Mouse (Mus musculus): ENCODE measurements at regions not wholly inside any gene's neighbourhood (a gene's known extent, or its start where the extent isn't known, plus 50 kb on each side); places are given as distances from the start of the nearest gene placed in this dataset.

GRCm38 (mm10) chr2:148507523-148507922, 64.2 kb upstream of the Cd93 start:
- Histone ChIP-seq H3K4me3 (ENCODE audit: low read depth, low read length) (no peak overlapping the region), H3K9ac (ENCODE audit: low read length) (no peak overlapping the region), H3K4me1 (ENCODE audit: control insufficient read depth, insufficient read depth, low read length) (no peaks in the 10 kb centered on the region), H3K4me2 (ENCODE audit: low read depth, severe bottlenecking) (no peak overlapping the region), H3K27me3 (ENCODE audit: control insufficient read depth, insufficient read depth, low read length) (no peaks in the 10 kb centered on the region), H3K9me3 (ENCODE audit: control insufficient read depth, low read length) (no peaks in the 10 kb centered on the region), H3K27ac (replicated peaks; ENCODE audit: low read depth, low read length) (no peak overlapping the region), H3K36me3 (ENCODE audit: control insufficient read depth, insufficient read depth, low read length) (no peaks in the 10 kb centered on the region)
- DNase-seq (ENCODE audit: low spot score), result no peak
- no peak for ATAC-seq (ENCODE audit: insufficient number of reproducible peaks, low FRiP score, low TSS enrichment, low read depth)

GRCm38 (mm10) chr2:148506966-148507365, 63.6 kb upstream of the Cd93 start:
- no peak overlapping the region for H3K4me3 ChIP-seq (ENCODE audit: low read depth, low read length)
- H3K27me3 ChIP-seq (ENCODE audit: control insufficient read depth, insufficient read depth, low read length), result no peaks in the 10 kb centered on the region
- H3K4me2 ChIP-seq (ENCODE audit: low read depth, severe bottlenecking), result no peak overlapping the region
- no peak overlapping the region for H3K9ac ChIP-seq (ENCODE audit: low read length)
- H3K4me1 ChIP-seq (ENCODE audit: control insufficient read depth, insufficient read depth, low read length), result no peaks in the 10 kb centered on the region
- ATAC-seq (ENCODE audit: insufficient number of reproducible peaks, low FRiP score, low TSS enrichment, low read depth) (no peak), DNase-seq (ENCODE audit: low spot score) (no peak)
- WGBS, result 77% methylated on average over 3 of the region's 3 CpGs
- H3K9me3 ChIP-seq (ENCODE audit: control insufficient read depth, low read length), result no peaks in the 10 kb centered on the region
- no peak overlapping the region for H3K27ac ChIP-seq (replicated peaks; ENCODE audit: low read depth, low read length)
- H3K36me3 ChIP-seq (ENCODE audit: control insufficient read depth, insufficient read depth, low read length), result no peaks in the 10 kb centered on the region

- Histone ChIP-seq H3K4me2 (ENCODE audit: low read depth, severe bottlenecking) (no peak overlapping the region), H3K4me3 (ENCODE audit: low read depth, low read length) (no peak overlapping the region), H3K4me1 (ENCODE audit: control insufficient read depth, insufficient read depth, low read length) (no peaks in the 10 kb centered on the region), H3K9me3 (ENCODE audit: control insufficient read depth, low read length) (no peaks in the 10 kb centered on the region), H3K27me3 (ENCODE audit: control insufficient read depth, insufficient read depth, low read length) (no peaks in the 10 kb centered on the region), H3K27ac (replicated peaks; ENCODE audit: low read depth, low read length) (no peak overlapping the region), H3K9ac (ENCODE audit: low read length) (no peak overlapping the region; the same call in 1 of the 2 replicates), H3K36me3 (ENCODE audit: control insufficient read depth, insufficient read depth, low read length) (no peaks in the 10 kb centered on the region)
- WGBS, result 81% methylated on average over 3 of the region's 3 CpGs
- ATAC-seq (ENCODE audit: insufficient number of reproducible peaks, low FRiP score, low TSS enrichment, low read depth) (no peak), DNase-seq (ENCODE audit: low spot score) (no peak)
These were observed 62.3 kb upstream of the Cd93 start for GRCm38 (mm10) chr2:148505651-148506050.

GRCm38 (mm10) chr2:148503143-148503854, 59.9 kb upstream of the Cd93 start:
- Histone ChIP-seq H3K4me2 (ENCODE audit: low read depth, severe bottlenecking) (no peak overlapping the region), H3K9me3 (ENCODE audit: control insufficient read depth, low read length) (no peaks in the 10 kb centered on the region), H3K9ac (ENCODE audit: low read length) (no peak overlapping the region), H3K27ac (replicated peaks; ENCODE audit: low read depth, low read length) (no peak overlapping the region), H3K4me3 (ENCODE audit: low read depth, low read length) (no peak overlapping the region), H3K36me3 (ENCODE audit: control insufficient read depth, insufficient read depth, low read length) (no peaks in the 10 kb centered on the region), H3K4me1 (ENCODE audit: control insufficient read depth, insufficient read depth, low read length) (no peaks in the 10 kb centered on the region), H3K27me3 (ENCODE audit: control insufficient read depth, insufficient read depth, low read length) (no peaks in the 10 kb centered on the region)
- ATAC-seq (ENCODE audit: insufficient number of reproducible peaks, low FRiP score, low TSS enrichment, low read depth) (no peak), DNase-seq (ENCODE audit: low spot score) (no peak)
- 87% methylated on average over 2 of the region's 2 CpGs for WGBS

- DNase-seq (ENCODE audit: low spot score) (no peak), ATAC-seq (ENCODE audit: insufficient number of reproducible peaks, low FRiP score, low TSS enrichment, low read depth) (no peak)
- 78% methylated on average over 2 of the region's 2 CpGs for WGBS
These were observed 59.0 kb upstream of the Cd93 start for GRCm38 (mm10) chr2:148502321-148502720.

GRCm38 (mm10) chr2:148500235-148500936, 57.0 kb upstream of the Cd93 start:
- ATAC-seq (ENCODE audit: insufficient number of reproducible peaks, low FRiP score, low TSS enrichment, low read depth), result no peak
- Histone ChIP-seq H3K4me1 (ENCODE audit: control insufficient read depth, insufficient read depth, low read length) (no peaks in the 10 kb centered on the region), H3K4me2 (ENCODE audit: low read depth, severe bottlenecking) (no peak overlapping the region), H3K9ac (ENCODE audit: low read length) (no peak overlapping the region), H3K9me3 (ENCODE audit: control insufficient read depth, low read length) (no peaks in the 10 kb centered on the region), H3K27me3 (ENCODE audit: control insufficient read depth, insufficient read depth, low read length) (no peaks in the 10 kb centered on the region), H3K4me3 (ENCODE audit: low read depth, low read length) (no peak overlapping the region), H3K27ac (replicated peaks; ENCODE audit: low read depth, low read length) (no peak overlapping the region), H3K36me3 (ENCODE audit: control insufficient read depth, insufficient read depth, low read length) (no peaks in the 10 kb centered on the region)
- 90% methylated on average over 6 of the region's 6 CpGs for WGBS
- no peak for DNase-seq (ENCODE audit: low spot score)

More at GRCm38 (mm10) chr2:148502321-148502720, 59.0 kb upstream of the Cd93 start:
- Histone ChIP-seq H3K4me1 (ENCODE audit: control insufficient read depth, insufficient read depth, low read length) (no peaks in the 10 kb centered on the region), H3K27me3 (ENCODE audit: control insufficient read depth, insufficient read depth, low read length) (no peaks in the 10 kb centered on the region), H3K27ac (replicated peaks; ENCODE audit: low read depth, low read length) (no peak overlapping the region), H3K9me3 (ENCODE audit: control insufficient read depth, low read length) (no peaks in the 10 kb centered on the region), H3K9ac (ENCODE audit: low read length) (no peak overlapping the region), H3K36me3 (ENCODE audit: control insufficient read depth, insufficient read depth, low read length) (no peaks in the 10 kb centered on the region), H3K4me2 (ENCODE audit: low read depth, severe bottlenecking) (no peak overlapping the region), H3K4me3 (ENCODE audit: low read depth, low read length) (no peak overlapping the region)

- H3K36me3 ChIP-seq (ENCODE audit: control insufficient read depth, insufficient read depth, low read length), result no peaks in the 10 kb centered on the region
- DNase-seq (ENCODE audit: low spot score), result no peak
- WGBS, result 77% methylated on average over 12 of the region's 12 CpGs
- no peak overlapping the region for H3K4me2 ChIP-seq (ENCODE audit: low read depth, severe bottlenecking)
- no peaks in the 10 kb centered on the region for H3K4me1 ChIP-seq (ENCODE audit: control insufficient read depth, insufficient read depth, low read length)
- H3K9me3 ChIP-seq (ENCODE audit: control insufficient read depth, low read length), result no peaks in the 10 kb centered on the region
- H3K9ac ChIP-seq (ENCODE audit: low read length), result no peak overlapping the region
- H3K27ac ChIP-seq (replicated peaks; ENCODE audit: low read depth, low read length), result no peak overlapping the region
- H3K27me3 ChIP-seq (ENCODE audit: control insufficient read depth, insufficient read depth, low read length), result no peaks in the 10 kb centered on the region
- ATAC-seq (ENCODE audit: insufficient number of reproducible peaks, low FRiP score, low TSS enrichment, low read depth), result no peak
- H3K4me3 ChIP-seq (ENCODE audit: low read depth, low read length), result no peak overlapping the region
These were observed 54.3 kb upstream of the Cd93 start for GRCm38 (mm10) chr2:148497452-148498302.

GRCm38 (mm10) chr2:148496151-148497040, 53.0 kb upstream of the Cd93 start:
- no peaks in the 10 kb centered on the region for H3K4me1 ChIP-seq (ENCODE audit: control insufficient read depth, insufficient read depth, low read length)
- H3K4me3 ChIP-seq (ENCODE audit: low read depth, low read length), result no peak overlapping the region
- DNase-seq (ENCODE audit: low spot score) (no peak), ATAC-seq (ENCODE audit: insufficient number of reproducible peaks, low FRiP score, low TSS enrichment, low read depth) (no peak)
- no peaks in the 10 kb centered on the region for H3K27me3 ChIP-seq (ENCODE audit: control insufficient read depth, insufficient read depth, low read length)
- no peaks in the 10 kb centered on the region for H3K36me3 ChIP-seq (ENCODE audit: control insufficient read depth, insufficient read depth, low read length)
- H3K9me3 ChIP-seq (ENCODE audit: control insufficient read depth, low read length), result no peaks in the 10 kb centered on the region
- H3K27ac ChIP-seq (replicated peaks; ENCODE audit: low read depth, low read length), result no peak overlapping the region
- H3K4me2 ChIP-seq (ENCODE audit: low read depth, severe bottlenecking), result no peak overlapping the region
- WGBS, result 90% methylated on average over 6 of the region's 6 CpGs
- H3K9ac ChIP-seq (ENCODE audit: low read length), result no peak overlapping the region
